Mouse (Mus musculus): ENCODE results near the gene Akr1d1. TPM values are rescaled to one million over a fixed set of nuclear protein-coding genes. Genes with fewer than 3 reads are reported as not detected.
A peak's percentile ranks its signal among the peaks of the same experiment; 100 is the strongest.

Gene Akr1d1
- total RNA-seq, 1 experiment from 2014 or later, result not detected

DNA sequence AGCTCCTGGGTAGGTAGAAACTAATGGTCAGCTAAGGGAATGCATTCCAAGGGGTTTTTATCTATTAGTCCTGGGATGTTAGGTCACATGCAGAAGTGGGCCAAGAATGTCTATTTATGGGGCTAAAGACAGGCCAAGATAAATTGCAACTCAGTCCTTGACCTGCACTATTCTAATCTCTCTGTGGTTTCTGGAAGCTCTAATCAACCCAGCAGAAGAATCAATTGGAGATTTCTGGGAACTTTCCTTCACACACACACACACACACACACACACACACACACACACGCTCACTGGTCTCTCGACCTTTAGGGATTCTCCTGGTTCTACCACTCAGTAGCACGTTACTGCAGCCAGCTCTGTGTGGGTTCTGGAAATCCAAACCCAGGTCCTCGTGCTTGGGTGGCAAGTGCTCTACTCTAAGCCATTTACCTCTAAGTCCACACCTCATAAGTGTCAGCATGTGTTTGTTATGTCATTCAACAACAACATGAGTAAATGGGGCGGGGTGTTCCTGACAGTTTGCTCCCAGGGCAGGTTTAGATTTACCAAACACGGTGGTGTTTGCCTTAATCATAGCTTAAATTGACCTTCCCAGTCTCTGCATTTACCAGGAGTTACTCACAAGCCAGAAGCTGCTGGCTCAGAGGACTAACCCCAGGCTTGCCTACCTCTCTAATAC lies 82.8 kb downstream of the Akr1d1 start:
- no peak for ATAC-seq (replicated peaks; ENCODE audit: low read depth, poor library complexity, severe bottlenecking)

DNA sequence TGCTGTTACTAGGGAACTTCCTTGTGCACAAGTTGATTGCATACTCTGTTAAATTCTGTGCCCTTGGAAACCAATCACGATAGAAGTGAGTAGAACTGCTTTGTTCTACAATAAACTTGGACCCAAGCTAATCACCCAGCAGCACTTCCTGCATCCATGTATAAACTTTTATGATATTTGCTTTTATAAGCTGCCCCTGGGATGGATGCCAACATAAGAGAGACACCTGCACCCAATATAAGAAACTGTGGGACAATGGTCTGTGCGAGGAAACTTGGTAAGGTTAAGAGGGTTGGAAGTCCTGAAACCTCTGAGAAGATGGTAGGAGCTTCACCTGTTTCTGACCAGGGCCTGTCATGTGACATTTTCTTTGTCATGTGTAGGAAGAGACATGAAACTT lies 85.5 kb downstream of the Akr1d1 start:
- no peak for ATAC-seq (replicated peaks; ENCODE audit: low read depth, poor library complexity, severe bottlenecking)

DNA sequence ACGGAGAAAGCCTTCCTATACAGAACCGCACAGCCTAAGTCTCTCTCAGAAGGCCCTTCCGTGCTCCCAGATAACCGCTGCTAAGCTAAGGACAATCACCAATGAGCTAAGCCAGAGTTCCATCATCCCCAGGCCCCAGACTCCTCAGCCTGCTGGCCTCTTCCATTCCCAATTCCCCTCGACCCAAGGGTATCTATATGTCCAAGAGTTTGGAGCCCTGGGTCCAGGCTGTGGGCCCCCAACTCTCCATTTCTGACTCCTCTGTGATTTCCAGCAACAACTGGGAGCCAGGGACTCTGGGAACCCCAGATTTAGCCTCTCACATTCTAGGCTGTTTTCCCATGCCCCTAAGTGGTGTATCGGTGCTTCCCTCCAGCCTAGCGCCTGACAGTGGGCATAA lies 86.2 kb downstream of the Akr1d1 start:
- no peak for ATAC-seq (replicated peaks; ENCODE audit: low read depth, poor library complexity, severe bottlenecking)

DNA sequence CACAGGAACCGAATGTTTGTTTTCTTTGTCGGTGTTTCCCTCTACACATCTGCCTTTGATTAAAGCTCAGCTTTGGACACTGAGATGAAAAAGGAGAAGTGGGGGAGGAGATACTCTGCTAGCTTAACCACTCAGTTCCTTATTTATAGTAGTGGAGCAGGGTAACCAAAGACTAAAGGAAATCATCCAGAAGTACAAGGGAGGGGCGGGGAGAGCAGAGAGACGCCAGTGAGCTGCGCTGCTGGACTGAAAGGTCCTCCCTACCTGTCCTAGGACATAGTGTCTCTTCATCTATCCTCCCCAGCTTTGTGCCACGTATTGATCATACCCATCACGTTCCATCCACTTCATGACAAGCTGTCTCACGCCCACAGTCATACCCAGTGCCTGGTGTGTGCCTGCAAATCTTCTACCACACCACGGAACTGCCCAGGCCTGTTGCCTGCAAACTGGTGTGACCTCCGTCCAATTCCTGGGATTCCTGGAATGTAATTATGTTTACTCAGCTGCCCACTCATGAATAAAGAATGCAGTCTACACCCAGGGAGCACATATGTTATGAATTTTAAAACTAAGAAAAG lies 87.5 kb downstream of the Akr1d1 start:
- peak; percentile 99 for ATAC-seq (replicated peaks; ENCODE audit: low read depth, poor library complexity, severe bottlenecking)

Other genes starting within 250 kb of the Akr1d1 start
- 0.27 and 1.6 TPM in 2 replicates for gene Dgki, start 230.0 kb upstream of the Akr1d1 start, total RNA-seq (2017)
- gene Creb3l2, start 88.0 kb upstream of the Akr1d1 start, total RNA-seq (2017), result 4.3 and 4.7 TPM in 2 replicates